Mouse (Mus musculus) limb, embryonic 10.5 days (tissue): ENCODE data around the gene Them4. TPM values are rescaled to one million over a fixed set of nuclear protein-coding genes. Genes with fewer than 3 reads are reported as not detected.
"Not testable (repeated sequence)": the region's sequence is repeated elsewhere in the genome, so short reads cannot be mapped to it uniquely, and the experiment has no call there.

Source experiments
- DNase-seq: peaks from one replicate; pipeline ENCODE4 v3.0.0-alpha.2; 2017; ENCODE audit warnings: low spot score
- H3K27ac ChIP-seq: fragments of 300-500 bp; sonication (generic); 2 replicates; pipeline ENCODE4 v1.5.1; 2016; ENCODE audit warnings: mild to moderate bottlenecking
- H3K27me3 ChIP-seq: fragments of 300-500 bp; sonication (generic); 2 replicates; pipeline ENCODE4 v1.6.1; 2016; ENCODE audit warnings: low read depth, mild to moderate bottlenecking; ENCODE audit not compliant: poor library complexity, severe bottlenecking
- H3K36me3 ChIP-seq: fragments of 300-500 bp; sonication (generic); 2 replicates; pipeline ENCODE4 v1.6.1; 2016; ENCODE audit warnings: mild to moderate bottlenecking, moderate library complexity
- H3K4me1 ChIP-seq: fragments of 300-500 bp; sonication (generic); 2 replicates; pipeline ENCODE4 v1.6.1; 2016
- H3K4me3 ChIP-seq: fragments of 300-500 bp; sonication (generic); 2 replicates; pipeline ENCODE4 v1.5.1; 2016; ENCODE audit warnings: mild to moderate bottlenecking, moderate library complexity
- H3K9me3 ChIP-seq: fragments of 300-500 bp; sonication (generic); replicated peaks from 2 replicates; pipeline ENCODE4 v1.6.1; 2016; ENCODE audit warnings: mild to moderate bottlenecking
- WGBS: fragments of 180-500 bp; shearing (Covaris S2); methylation state at CpG from one replicate; pipeline ENCODE4 v1.1.7; 2016; 5-methylcytosine and 5-hydroxymethylcytosine counted together
- polyA plus RNA-seq: library from polyadenylated mRNA; unstranded; fragments of >200 nt; fragmentation: Nextera tagmentation; extraction: Ambion mirVana; gene quantifications from 2 replicates; pipeline ENCODE4 v1.2.1, GENCODE M21; 2016

Them4 gene
- 7.2 and 7.7 TPM in 2 replicates for polyA plus RNA-seq

DNA sequence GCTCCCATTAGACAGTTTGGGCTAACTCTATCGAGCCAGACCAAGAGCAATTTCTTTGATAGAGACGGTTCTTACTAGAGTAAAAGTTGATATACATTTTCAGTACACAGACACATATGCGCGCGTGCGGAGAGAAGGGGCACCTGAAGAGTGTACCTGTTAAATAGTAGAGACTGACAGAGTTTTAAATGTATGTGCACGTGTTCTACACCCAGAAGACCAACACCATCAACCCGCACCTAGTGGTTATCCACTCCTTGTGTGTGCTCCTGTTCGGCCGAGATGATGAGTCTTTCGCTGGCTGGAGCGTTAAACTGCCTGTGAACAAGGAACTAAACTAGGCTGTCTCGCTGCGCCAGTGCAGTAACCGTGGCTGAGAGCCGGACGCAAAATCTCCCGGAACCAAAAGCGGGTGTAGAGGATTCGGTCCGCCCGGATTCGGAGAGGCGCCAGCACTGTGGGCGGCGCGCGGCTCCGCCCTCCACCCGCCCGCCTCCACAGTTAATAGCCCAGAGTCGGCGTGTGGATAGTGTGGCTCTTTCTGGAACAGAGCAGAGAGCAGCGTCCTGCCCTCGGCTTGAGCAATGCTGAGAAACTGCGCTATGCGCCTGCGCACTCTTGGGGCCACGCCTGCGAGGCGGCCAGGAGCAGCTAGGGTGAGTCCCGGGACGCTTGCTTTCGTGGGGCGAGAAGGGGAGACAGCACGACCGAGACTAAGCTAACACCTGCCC lies at the start of gene Them4:
Gene Them4, plus strand, starts transcription at position 457 of the 731 bp plus-strand sequence.
- Histone ChIP-seq H3K4me1 (peaks cover 10% of the 10 kb centered on the region; the same call in 1 of the 2 replicates), H3K27me3 (no peaks in the 10 kb centered on the region), H3K36me3 (no peaks in the 10 kb centered on the region), H3K9me3 (no peaks in the 10 kb centered on the region), H3K4me3 (peak within 1 kb of the TSS; percentile 65), H3K27ac (peak within 1 kb of the TSS; percentile 78)
- 3% methylated on average over 47 of the region's 47 CpGs for WGBS
- DNase-seq: peak; percentile 91

DNA sequence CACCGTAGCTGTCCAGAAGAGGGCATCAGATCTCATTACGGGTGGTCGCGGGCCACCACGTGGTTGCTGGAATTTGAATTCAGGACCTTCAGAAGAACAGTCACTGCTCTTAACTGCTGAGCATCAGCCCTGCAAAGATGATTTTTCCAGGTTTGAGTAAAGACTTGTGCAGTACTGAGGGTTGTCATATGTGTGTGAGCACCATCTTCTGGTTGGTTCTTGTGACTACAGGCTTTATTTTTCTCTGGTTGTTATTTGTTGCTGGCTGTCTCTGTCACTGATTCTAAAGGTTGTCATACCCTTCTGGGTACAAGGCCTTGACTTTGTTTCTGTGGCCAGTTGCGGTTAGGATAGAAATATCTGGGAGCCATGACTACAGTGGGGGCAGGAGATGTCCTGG lies 49.3 kb upstream of the Them4 start:
- Histone ChIP-seq H3K36me3 (no peaks in the 10 kb centered on the region), H3K27me3 (no peaks in the 10 kb centered on the region), H3K27ac (no peak overlapping the region), H3K9me3 (no peaks in the 10 kb centered on the region), H3K4me3 (no peak overlapping the region), H3K4me1 (no peaks in the 10 kb centered on the region)
- no peak for DNase-seq
- 44% methylated on average over 6 of the region's 6 CpGs for WGBS

DNA sequence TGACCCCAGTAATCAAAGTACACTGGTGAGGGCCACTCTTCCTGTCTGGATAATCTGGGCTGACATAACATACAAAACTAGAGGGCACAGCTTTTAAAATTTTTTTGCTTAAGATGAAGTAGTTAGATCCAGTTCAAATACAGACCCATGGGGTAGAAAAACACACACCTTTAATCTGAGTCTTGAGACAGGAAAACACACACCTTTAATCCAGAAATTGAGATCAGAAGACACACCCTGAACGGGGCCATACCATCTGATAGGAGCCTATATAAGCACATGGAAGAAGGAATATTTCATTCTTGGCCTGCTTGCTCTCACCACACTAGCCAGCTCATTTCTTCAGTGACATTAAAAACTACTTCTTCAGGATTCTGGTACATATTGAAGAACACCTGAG lies 46.2 kb upstream of the Them4 start, which contains the start of gene Gm4778:
Gene Gm4778, plus strand, starts transcription at position 301 of the 400 bp plus-strand sequence.
- WGBS: 90% methylated on average over 1 of the region's 1 CpGs
- not testable (repeated sequence) for DNase-seq, H3K4me3 ChIP-seq, H3K27me3 ChIP-seq, H3K4me1 ChIP-seq, H3K9me3 ChIP-seq, H3K36me3 ChIP-seq, H3K27ac ChIP-seq

DNA sequence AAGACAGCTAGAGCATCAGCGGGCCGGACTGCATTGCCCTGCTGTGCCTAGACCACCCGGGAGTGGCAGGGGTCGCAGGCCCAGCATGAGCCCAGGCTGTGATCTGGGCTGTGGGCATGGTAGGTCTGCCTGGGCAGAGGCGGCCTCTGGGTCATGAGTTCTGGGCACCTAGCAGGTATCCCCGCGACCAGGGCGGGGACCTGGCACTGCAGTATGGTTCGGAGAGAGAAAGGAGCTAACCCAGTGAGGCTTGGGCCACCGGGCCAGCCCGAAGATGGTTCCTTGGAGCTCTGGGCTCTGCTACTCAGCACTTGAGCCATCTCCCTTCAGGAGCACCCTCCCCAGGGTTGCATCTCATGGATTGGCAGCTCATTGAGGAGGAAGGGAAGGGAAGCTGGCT lies 33.9 kb upstream of the Them4 start:
- H3K4me1 ChIP-seq: no peaks in the 10 kb centered on the region
- H3K36me3 ChIP-seq: no peaks in the 10 kb centered on the region
- no peaks in the 10 kb centered on the region for H3K27me3 ChIP-seq
- no peak overlapping the region for H3K4me3 ChIP-seq
- H3K9me3 ChIP-seq: no peaks in the 10 kb centered on the region
- no peak for DNase-seq
- no peak overlapping the region for H3K27ac ChIP-seq
- 90% methylated on average over 11 of the region's 11 CpGs for WGBS

DNA sequence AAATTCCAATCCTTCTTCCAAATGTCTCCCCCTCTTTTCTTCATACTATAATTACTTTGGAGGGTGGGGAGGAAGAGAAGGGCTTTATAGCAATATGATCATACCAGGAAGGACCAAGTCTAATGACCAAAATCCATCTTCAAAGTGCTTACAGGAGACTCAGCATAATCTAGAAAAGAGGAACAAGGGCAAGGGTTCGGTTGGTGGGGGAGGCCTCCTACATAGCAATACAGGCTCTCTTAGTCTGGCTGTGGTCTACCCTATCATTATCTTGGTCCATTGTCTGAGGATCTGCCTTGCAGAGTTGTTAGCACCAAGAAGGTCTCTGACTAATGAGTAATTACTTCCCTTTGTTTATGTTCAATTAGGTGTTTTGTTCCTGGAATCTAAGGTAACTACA lies 4.4 kb upstream of the Them4 start:
- no peak for DNase-seq
- peaks cover 6% of the 10 kb centered on the region; the same call in 1 of the 2 replicates for H3K4me1 ChIP-seq
- H3K4me3 ChIP-seq: no peak overlapping the region
- no peak overlapping the region for H3K27ac ChIP-seq
- 89% methylated on average over 1 of the region's 1 CpGs for WGBS
- H3K9me3 ChIP-seq: no peaks in the 10 kb centered on the region
- no peaks in the 10 kb centered on the region for H3K27me3 ChIP-seq
- H3K36me3 ChIP-seq: no peaks in the 10 kb centered on the region

DNA sequence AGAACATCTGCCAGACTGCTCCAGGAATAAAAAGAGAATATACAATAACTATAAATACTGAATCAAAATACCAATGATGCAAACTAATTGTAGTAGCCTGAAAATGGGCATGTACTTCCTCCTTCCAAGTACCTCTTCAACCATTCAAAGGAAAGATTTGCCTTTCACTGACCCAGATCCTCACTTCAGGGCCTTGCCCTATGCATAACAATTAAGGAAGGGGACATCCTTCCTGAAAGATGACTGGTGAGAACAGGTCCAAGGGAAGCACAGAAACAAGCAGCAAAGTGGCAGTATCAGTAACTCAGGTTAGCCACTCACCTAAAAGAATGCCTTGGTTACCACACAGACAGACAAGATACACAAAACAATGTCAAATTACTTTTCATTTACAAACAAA lies 2.9 kb upstream of the Them4 start:
- no peak for DNase-seq
- peaks cover 10% of the 10 kb centered on the region; the same call in 1 of the 2 replicates for H3K4me1 ChIP-seq

DNA sequence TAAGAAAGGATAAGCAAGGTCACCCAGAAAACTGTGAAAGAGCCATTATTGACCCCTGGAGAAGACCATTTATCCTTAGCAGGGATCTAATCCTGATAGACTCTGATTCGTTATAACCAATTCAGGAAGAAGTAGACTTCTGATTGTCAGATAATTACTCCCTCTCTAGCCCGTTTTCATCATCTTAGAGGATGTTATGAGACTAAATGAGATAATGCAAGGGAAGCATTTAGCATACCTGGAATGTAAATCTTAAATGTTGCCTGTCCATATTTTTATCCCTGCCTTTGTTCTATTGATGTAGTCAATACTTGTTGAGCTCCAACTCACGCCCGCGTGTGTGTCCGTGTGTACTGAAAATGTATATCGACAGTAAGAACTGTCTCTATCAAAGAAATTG lies 602 bp downstream of the Them4 start:
- Histone ChIP-seq H3K27me3 (no peaks in the 10 kb centered on the region), H3K4me1 (peaks cover 10% of the 10 kb centered on the region; the same call in 1 of the 2 replicates), H3K27ac (peak overlapping the region; percentile 78), H3K9me3 (no peaks in the 10 kb centered on the region), H3K36me3 (no peaks in the 10 kb centered on the region), H3K4me3 (peak overlapping the region; percentile 65)
- 49% methylated on average over 7 of the region's 7 CpGs for WGBS
- no peak for DNase-seq

More for the DNA sequence above, 2.9 kb upstream of the Them4 start:
- no peaks in the 10 kb centered on the region for H3K9me3 ChIP-seq
- H3K27me3 ChIP-seq: no peaks in the 10 kb centered on the region
- no peak overlapping the region for H3K27ac ChIP-seq
- H3K4me3 ChIP-seq: no peak overlapping the region
- H3K36me3 ChIP-seq: no peaks in the 10 kb centered on the region

DNA sequence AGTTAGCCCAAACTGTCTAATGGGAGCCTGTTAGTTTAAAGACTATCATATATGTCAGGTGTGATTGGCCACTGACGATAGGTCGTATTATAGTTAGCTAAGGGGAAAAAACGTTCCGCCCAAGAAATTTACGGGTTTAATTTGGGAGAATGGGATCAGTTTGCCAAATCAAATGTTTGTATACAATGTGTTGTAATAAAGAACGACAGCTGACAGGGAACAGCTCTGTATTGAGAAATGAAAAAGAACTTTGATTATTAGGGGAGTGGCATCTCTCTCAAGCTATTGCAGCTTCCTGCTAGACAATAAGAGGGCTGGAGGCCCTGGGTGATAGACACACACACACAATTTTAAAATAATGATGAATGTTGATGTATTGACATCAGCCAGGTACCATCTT lies 1.0 kb downstream of the Them4 start:
- no peak overlapping the region for H3K27ac ChIP-seq
- H3K9me3 ChIP-seq: no peaks in the 10 kb centered on the region
- H3K36me3 ChIP-seq: no peaks in the 10 kb centered on the region
- H3K4me1 ChIP-seq: peaks cover 10% of the 10 kb centered on the region; the same call in 1 of the 2 replicates
- no peaks in the 10 kb centered on the region for H3K27me3 ChIP-seq
- DNase-seq: no peak
- H3K4me3 ChIP-seq: peak overlapping the region; percentile 65; the same call in 1 of the 2 replicates
- 78% methylated on average over 6 of the region's 6 CpGs for WGBS

DNA sequence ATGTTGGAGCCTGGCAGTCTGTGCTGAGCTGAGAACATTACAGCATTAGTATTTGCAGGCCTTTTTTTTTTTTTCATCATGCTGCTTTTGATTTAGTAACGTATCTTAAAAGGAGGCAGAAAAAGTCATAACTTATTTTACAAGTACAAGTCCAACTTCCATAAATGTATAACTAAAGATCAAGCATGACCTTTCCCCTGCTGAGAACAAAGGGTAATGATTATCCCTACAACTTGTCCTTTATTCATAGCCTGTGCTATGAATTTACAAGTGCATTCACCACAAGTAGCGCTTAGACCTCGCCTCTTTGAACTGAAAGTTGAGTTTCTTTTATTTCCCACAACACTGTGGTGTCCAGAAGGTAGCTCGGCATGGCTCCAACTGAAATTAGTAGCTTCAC lies 1.5 kb downstream of the Them4 start:
- no peaks in the 10 kb centered on the region for H3K27me3 ChIP-seq
- 89% methylated on average over 4 of the region's 4 CpGs for WGBS
- H3K4me1 ChIP-seq: peaks cover 10% of the 10 kb centered on the region; the same call in 1 of the 2 replicates

DNA sequence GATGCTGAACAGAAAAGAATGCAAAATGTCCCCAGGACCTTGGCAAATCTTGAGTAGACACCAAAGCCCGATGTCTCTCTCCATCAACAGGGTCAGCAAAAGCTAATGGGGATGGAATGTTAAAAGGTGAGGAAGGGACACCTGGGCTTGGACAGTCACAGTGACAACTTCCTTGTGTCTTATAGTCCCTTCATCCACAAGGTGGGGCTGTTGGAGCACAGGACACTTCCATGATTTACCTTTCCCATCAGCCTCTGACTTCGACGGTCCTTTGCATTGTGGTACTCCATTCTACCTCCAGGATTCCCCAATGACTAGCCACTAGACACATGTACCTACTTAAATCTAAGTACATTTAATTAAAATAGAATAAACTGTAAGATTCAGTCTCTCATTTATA lies 18.8 kb downstream of the Them4 start:
- no peaks in the 10 kb centered on the region for H3K27me3 ChIP-seq
- H3K4me3 ChIP-seq: no peak overlapping the region
- H3K36me3 ChIP-seq: no peaks in the 10 kb centered on the region
- WGBS: 54% methylated on average over 3 of the region's 3 CpGs
- DNase-seq: no peak
- H3K9me3 ChIP-seq: no peaks in the 10 kb centered on the region
- no peaks in the 10 kb centered on the region for H3K4me1 ChIP-seq
- H3K27ac ChIP-seq: no peak overlapping the region

More for the DNA sequence above, 1.5 kb downstream of the Them4 start:
- H3K4me3 ChIP-seq: no peak overlapping the region
- H3K9me3 ChIP-seq: no peaks in the 10 kb centered on the region
- no peaks in the 10 kb centered on the region for H3K36me3 ChIP-seq
- no peak overlapping the region for H3K27ac ChIP-seq
- DNase-seq: no peak

DNA sequence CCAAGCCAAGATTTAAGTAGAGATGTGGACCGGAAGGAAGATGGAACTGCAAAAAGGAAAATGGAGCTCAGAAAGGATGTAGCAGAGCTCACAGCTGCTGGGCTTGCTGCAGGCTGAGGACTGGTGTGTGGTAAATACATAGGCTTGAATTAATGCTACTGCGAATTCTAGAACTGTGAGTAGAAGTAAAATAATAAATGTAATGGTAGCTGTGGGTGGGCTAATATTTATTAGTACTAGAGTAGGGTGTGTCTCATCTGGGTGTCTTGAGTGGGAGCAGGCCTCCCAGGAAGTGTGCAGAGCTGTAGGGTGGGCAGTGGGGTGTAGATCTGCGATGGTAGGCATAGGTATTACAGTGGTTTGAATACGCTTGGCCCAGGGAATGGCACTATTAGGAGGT lies 24.6 kb downstream of the Them4 start:
- Histone ChIP-seq H3K4me1 (no peaks in the 10 kb centered on the region), H3K36me3 (no peaks in the 10 kb centered on the region), H3K4me3 (no peak overlapping the region), H3K27me3 (no peaks in the 10 kb centered on the region), H3K9me3 (no peaks in the 10 kb centered on the region), H3K27ac (no peak overlapping the region)
- WGBS: 93% methylated on average over 4 of the region's 4 CpGs
- no peak for DNase-seq

DNA sequence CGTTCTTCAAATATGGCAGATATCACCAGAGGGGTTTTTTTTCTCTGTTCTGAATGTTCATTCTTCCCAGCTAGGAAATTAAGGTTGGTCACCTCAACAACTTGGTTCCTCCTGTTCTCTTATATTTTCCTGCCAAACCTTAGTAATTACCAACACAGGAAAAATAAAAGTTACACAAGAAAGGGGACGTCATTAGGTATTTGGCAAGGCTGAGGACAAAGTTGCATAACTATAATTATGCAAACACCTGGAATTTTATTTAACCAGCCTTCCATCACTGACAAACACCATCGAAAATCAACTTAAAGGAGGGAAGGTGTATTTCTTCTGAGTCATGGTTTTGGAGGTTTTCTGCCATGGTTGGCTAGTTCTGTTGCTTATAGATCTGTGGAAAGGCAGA lies 28.6 kb downstream of the Them4 start:
- Histone ChIP-seq H3K36me3 (no peaks in the 10 kb centered on the region), H3K4me1 (no peaks in the 10 kb centered on the region), H3K27me3 (no peaks in the 10 kb centered on the region), H3K9me3 (no peaks in the 10 kb centered on the region), H3K4me3 (no peak overlapping the region), H3K27ac (no peak overlapping the region)
- 88% methylated on average over 3 of the region's 3 CpGs for WGBS
- no peak for DNase-seq

DNA sequence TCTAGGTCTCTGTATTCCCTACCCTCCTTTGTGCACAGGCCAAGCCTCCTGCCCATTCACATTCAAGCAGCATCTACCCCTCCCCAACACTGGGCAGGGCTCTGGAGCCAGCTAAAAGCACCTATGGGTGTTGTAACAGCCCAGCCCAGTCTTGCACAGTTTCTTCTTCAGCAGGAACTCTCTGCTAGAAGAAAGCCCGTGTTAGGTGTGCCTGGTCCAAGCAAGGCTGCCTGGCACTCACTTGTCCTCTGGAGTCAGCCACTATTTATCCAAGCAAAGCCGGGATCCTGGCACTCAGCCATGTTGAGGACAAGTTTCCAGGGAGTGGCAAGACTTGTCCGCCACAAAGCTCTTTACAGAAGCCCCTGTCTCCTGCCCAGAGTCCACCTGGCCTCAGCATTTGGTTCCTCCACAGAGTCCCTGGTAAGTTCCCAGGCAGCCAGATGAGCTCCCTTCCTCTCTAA lies 32.1 kb downstream of the Them4 start, which contains the start of gene Them5:
Gene Them5, plus strand, starts transcription at position 141 of the 464 bp plus-strand sequence.
- WGBS: 66% methylated on average over 3 of the region's 3 CpGs
- Histone ChIP-seq H3K4me3 (no peak within 1 kb of the TSS), H3K36me3 (no peaks in the 10 kb centered on the region), H3K9me3 (no peaks in the 10 kb centered on the region), H3K27me3 (no peaks in the 10 kb centered on the region), H3K27ac (no peak within 1 kb of the TSS), H3K4me1 (no peaks in the 10 kb centered on the region)
- DNase-seq: no peak
